Mouse (Mus musculus) cerebellum, adult 9-11 months (tissue): Measurements from ENCODE around the gene Rassf5.

ENCODE experiments used
- DNase-seq: peaks from one replicate; pipeline ENCODE4 v3.0.0; 2022

The Rassf5 gene

GRCm38 (mm10) chr1:131245089-131245856 is at the start of gene Rassf5:
Gene Rassf5 (minus strand): TSS chr1:131245258.
- peak; percentile 88 for DNase-seq

GRCm38 (mm10) chr1:131293922-131294250 is 48.8 kb upstream of the Rassf5 start:
- DNase-seq = peak; percentile 56

- DNase-seq = peak; percentile 61
These were observed 48.3 kb upstream of the Rassf5 start for GRCm38 (mm10) chr1:131293221-131293921.

DNA sequence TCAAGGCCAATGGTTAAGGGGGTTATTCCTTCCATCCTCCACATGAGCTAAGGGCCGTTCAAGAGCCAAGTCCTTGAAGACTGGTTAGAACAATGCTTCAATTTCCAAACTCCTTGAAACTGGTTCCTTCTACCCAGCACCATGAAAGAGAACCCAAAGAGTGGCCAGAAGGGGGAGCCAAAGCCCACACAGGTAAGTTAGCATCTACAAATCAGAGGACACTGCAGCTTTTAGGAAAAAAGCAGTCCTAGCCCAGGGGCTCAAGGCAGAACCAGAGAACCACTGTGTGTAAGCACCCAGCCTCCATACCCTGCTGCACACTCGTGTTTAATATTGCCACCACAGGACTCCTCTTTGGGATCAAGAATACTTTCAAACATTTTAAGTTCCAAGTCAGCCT is 45.6 kb upstream of the Rassf5 start:
- DNase-seq = peak; percentile 79

GRCm38 (mm10) chr1:131288938-131289337 is 43.9 kb upstream of the Rassf5 start:
- peak; percentile 46 for DNase-seq

DNA sequence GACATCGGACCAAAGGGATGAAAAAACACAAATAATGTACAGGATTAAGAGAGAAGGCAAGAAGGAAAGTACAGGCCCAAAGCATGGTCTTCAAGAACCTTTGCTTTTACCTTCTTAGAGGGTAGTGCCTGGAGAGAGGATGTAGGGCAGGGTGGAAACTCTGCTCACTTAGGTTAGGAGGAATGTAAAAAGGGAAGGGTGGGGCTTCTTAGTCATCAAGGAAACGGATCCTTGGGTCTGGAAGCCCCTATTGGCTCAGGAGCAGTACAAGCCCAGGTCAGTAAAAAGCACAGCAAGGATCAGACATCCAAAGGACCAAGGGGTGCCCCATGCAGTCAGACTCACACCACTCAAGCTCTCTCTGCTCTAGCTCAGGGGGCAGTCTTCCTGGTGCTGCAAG is 42.2 kb upstream of the Rassf5 start:
- DNase-seq = no peak

- no peak for DNase-seq
These were observed 41.7 kb upstream of the Rassf5 start for GRCm38 (mm10) chr1:131286803-131287202.

GRCm38 (mm10) chr1:131284616-131285015 is 39.6 kb upstream of the Rassf5 start:
- DNase-seq = no peak

GRCm38 (mm10) chr1:131284167-131284566 is 39.1 kb upstream of the Rassf5 start:
- no peak for DNase-seq

- no peak for DNase-seq
These were observed 36.7 kb upstream of the Rassf5 start for GRCm38 (mm10) chr1:131281731-131282130.

- no peak for DNase-seq
These were observed 35.2 kb upstream of the Rassf5 start for GRCm38 (mm10) chr1:131280280-131280679.

GRCm38 (mm10) chr1:131279456-131279776 is 34.4 kb upstream of the Rassf5 start, which contains the start of gene Ikbke:
Gene Ikbke (minus strand): TSS chr1:131279606.
- DNase-seq = no peak

DNA sequence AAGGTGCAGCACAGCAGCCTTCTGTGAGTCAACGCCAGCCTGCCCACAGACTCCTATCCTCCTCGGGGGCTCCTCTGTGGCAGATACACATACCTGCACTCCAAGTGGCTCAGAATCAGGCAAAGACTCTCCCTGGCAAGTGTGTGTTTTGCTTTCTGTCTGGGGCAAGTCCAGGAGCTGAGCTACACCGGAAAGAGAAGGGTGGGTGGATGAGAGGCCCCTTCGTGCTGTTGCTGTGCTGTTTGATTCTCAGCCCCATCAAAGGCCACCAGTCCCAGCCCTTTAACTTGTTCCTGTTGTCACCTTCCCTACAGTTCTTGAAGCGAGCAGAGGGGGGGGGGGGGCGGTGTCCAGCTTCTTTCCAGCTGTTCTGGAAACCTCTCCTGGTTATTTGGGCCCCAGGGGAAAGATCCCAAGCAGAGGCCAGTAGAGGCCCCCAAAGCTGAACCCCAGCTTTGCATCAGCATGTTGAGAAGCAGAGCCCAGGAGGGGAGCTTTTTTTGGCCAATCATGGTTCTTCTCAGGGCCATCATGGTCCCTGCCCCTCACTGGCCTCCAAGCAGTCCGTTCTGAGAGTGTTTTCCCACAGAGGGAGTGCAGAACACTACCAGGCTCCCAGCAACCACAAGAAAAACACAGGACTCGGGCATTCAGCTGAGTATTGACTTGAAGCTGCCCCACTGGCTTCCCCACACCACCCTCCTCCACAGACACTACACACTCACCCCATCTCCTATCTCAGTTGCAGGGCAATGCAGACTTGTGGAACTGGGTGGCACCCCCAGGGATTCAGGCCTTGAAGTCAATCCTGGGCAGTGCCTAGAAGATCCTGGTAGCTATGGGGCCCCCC is 33.8 kb upstream of the Rassf5 start:
- no peak for DNase-seq

DNA sequence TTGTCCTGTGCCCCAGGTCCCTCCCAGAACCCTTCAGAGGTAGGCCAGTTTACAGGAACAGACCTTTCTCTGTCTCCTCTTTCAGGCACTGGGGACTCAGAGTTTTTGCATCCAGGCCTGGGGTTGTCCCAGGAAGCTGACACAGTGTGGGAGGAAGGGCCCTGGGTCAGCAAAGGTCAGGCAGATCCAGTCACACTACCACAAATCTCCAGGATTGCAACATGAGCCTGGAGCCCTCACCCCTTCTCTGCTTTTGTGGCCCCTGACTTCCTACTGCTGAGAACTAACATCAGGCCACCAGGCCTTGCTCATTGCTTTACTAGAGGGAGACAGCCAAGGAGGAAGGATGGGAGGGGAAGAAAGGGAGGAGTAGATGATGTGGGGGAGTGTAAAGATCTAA is 31.8 kb upstream of the Rassf5 start:
- no peak for DNase-seq

- no peak for DNase-seq
These were observed 30.5 kb upstream of the Rassf5 start for GRCm38 (mm10) chr1:131275577-131275976.

DNA sequence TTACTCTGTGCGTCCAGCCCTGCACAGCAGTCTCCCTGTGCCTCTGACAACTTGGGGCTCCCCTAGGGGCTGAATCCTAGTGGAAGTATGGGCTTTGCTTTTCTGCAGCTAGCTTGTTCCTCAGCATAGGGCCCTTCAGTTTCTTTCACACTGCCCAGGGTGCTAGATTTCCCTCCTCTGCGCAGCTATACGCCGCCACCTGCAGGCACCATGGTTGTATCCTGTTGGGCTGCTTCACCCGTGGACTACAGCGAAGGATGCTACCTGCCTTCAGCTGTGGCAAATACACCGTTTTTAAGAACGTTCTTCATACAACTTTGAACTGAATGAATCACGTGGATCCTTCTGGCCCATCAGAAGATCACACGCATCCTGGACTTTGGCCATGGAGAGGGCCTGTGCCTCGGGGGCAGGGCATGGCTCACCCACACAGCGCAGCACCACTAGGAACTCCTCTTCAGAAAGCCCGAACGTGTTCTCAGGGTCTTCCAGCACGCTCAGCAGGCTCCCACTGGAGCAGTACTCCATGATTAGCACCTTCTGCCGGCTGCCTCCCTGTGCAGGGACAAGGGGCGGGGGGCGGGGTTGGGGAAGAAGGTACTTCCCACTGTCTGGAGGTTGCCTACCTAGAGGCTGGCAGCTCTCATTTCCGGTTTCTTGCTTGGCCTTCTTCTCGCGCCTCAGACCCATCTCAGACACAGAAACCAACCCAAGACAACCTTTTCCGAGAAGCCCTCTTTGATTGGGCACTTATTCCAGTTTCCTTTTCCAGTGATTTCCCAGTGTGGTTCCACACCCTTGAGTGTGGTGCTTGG is 29.9 kb upstream of the Rassf5 start:
- no peak for DNase-seq

- DNase-seq = peak; percentile 71
These were observed 24.9 kb upstream of the Rassf5 start for GRCm38 (mm10) chr1:131269797-131270578.

GRCm38 (mm10) chr1:131268776-131269175 is 23.7 kb upstream of the Rassf5 start:
- no peak for DNase-seq

- no peak for DNase-seq
These were observed 18.8 kb upstream of the Rassf5 start for GRCm38 (mm10) chr1:131263905-131264304.

DNA sequence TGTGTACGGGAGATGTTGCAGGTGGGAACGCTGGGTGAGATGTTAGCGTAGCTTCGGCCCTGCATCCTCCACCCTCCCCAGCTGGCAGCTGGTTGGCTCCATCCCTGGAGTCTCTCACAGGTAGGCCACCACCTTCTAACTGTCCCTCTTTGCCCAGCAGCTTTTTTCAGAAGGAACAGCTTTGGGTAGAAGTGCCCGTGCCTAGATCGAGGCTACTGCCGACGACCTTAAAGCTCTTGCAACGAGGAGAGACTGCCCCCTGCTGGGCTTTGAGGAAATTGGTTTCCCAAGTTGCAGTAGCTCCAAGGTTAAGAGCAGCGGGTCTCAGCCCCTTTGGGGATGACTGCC is 15.2 kb upstream of the Rassf5 start:
- peak; percentile 58 for DNase-seq

DNA sequence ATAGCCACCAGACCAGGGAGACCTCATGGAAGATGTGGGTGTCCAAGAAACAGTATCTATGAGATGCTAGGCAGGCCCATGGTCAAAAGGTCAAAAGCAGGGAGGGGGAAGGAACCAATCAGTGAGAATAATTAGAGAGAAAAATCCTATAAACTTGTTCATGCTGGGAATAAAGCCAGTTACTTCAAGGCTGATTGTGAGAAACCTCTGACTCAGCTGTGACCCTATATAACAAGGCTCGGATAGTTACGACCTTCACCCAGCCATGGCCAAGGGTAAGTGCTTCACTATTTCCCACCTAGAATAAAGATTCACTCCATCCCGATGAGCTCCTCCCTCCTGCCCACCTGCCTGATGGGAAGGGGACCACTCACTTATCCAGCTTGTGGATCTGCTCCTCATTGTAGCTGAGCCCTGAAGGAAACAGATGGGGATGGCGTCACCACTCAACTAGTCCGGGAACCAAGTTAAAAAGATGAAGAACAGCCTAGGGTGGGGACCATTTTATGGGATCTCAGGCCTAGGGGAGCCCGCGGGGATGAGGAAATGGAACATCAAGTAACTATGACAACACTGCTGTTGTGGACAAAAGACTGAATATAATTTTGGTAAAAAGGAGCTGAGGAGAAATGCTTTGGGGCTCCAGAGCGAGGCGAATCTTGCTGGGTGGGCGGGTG is 14.7 kb upstream of the Rassf5 start:
- no peak for DNase-seq
